Mouse (Mus musculus): ENCODE measurements around the gene Khdrbs1.

GRCm38 (mm10) chr4:129661584-129661983 lies 80.5 kb downstream of the Khdrbs1 start:
- TF ChIP-seq CTCF (IDR thresholded peaks at IDR 0.05; ENCODE audit: control insufficient read depth, insufficient read depth, low read length) = no peak
- TF ChIP-seq POLR2A (IDR thresholded peaks at IDR 0.05; ENCODE audit: borderline replicate concordance, control insufficient read depth, low read depth, low read length) = no peak
